Mouse (Mus musculus) urinary bladder, postnatal 10 days (tissue): ENCODE measurements around the gene Vamp2.
"Not testable (repeated sequence)": the region's sequence is repeated elsewhere in the genome, so short reads cannot be mapped to it uniquely, and the experiment has no call there.

Experiments used
- DNase-seq: peaks from one replicate; pipeline ENCODE4 v3.0.0; 2022; ENCODE audit warnings: low spot score

Vamp2 gene

GRCm38 (mm10) chr11:69080855-69081222 lies 7.5 kb upstream of the Vamp2 start:
- no peak for DNase-seq

DNA sequence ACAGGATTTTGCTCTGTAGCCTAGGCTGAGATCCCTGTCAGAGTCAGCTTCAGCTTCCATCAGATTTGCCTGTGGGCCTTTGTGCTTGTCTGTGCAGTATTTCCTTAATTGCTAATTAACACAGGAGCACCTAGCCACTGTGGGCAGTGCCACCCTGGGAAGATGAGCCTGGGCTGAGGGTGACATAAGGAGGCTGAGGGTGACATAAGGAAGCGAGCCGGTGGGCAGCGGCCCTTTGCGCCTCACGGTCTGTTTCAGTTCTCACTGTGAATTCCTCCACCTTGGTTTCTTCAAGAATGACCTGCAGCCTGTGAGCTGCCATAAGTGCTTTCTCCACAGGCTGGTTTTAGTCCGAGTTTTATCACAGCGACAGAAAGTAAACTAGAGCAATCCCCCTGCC lies 6.7 kb upstream of the Vamp2 start:
- DNase-seq, result no peak

GRCm38 (mm10) chr11:69085608-69086007 lies 2.7 kb upstream of the Vamp2 start:
- no peak for DNase-seq

DNA sequence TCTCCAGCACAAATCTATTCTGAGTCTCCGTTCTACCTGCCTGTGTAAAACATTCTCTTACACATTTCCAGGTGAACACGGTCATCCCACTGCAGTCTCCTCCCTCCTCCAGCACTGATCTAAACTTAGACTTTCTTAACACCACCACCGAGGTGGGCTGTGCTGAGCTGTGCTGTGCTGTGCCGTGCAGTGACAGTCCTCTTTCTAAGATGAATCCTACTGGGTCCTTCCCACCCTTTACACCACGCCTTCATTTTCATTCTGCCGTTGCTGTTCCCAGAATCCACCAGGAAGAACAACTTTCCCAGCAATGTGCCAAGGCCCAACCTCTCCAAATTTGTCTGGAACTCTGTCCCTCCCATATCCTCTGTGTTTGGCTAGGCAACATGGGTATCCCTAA lies 1.9 kb upstream of the Vamp2 start:
- DNase-seq, result no peak

DNA sequence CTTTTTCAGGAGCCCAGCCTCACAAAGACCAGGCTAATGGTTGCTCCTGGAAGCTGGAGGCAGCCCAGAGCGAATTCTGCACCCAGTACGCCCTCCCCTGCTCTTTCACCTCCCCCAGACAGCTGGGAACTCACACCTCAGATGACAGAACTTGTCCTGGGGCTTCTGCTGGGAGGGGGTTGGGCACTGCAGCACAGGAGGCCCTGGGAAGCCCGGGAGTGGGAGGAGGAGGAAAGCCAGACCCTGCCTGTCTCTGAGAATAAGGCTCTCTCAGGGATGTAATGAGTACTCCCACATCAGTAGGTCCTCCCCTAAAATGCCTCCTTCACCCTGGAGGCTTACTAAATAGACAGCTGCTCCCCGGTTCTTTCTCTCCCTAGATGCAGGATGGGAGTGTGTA lies 1.2 kb upstream of the Vamp2 start:
- no peak for DNase-seq

DNA sequence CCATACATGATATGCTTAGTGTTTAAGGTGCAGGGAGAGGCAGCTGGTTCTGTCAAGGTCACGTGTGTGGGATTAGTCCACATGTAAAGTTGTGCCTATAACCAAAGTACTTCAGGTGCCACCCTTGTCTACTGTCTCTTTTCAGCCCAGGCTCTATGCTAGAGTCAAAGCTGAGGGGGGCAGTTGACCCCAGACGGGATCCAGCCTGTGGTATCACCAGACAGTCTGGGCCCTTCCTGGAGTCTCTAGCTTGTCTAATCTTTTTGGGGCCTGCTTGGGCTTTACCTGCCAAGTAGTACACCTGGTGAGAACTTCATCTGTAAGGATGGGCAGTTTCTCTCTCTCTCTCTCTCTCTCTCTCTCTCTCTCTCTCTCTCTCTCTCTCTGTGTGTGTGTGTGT lies 693 bp upstream of the Vamp2 start:
- no peak for DNase-seq

GRCm38 (mm10) chr11:69088856-69089615 lies 746 bp downstream of the Vamp2 start:
- DNase-seq, result no peak

GRCm38 (mm10) chr11:69089616-69090290 lies 1.5 kb downstream of the Vamp2 start:
- DNase-seq, result no peak

GRCm38 (mm10) chr11:69090367-69090766 lies 2.1 kb downstream of the Vamp2 start:
- DNase-seq, result no peak

- DNase-seq, result no peak
Observed at GRCm38 (mm10) chr11:69091566-69092385, 3.5 kb downstream of the Vamp2 start.

DNA sequence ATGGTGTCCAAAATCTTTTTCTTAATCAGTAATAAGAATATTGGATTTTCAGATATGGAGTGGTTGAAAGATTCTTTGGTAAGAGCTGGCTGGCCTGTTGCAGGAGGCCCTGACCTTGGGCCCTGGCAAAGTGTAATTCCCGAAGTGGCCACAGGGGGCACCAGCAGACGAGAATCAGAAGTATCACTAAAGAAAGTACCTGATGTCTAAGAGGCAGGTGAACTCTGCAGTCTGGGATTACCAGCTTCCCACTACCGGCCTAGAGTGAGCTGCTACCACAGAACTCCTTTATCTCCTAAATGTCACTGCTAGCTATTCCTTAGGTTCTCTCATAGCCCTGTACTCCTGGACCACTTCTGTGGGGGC lies 4.1 kb downstream of the Vamp2 start:
- peak; percentile 69 for DNase-seq

GRCm38 (mm10) chr11:69092871-69093270 lies 4.6 kb downstream of the Vamp2 start:
- no peak for DNase-seq

DNA sequence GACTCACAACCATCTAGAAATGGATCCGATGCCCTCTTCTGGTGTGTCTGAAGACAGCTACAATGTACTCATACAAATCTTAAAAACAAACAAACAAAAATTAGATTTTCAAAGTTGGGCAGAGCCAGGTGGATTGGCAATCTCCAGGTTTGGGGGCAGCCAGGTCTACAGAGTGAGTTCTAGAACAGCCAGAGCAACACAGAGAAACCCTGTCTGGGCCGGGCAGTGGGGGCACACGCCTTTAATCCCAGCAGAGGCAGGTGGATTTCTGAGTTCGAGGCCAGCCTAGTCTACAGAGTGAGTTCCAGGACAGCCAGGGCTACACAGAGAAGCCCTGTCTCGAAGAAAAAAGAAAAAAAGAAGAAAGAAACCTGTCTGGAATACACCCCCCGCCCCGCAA lies 5.6 kb downstream of the Vamp2 start:
- DNase-seq, result not testable (repeated sequence)

DNA sequence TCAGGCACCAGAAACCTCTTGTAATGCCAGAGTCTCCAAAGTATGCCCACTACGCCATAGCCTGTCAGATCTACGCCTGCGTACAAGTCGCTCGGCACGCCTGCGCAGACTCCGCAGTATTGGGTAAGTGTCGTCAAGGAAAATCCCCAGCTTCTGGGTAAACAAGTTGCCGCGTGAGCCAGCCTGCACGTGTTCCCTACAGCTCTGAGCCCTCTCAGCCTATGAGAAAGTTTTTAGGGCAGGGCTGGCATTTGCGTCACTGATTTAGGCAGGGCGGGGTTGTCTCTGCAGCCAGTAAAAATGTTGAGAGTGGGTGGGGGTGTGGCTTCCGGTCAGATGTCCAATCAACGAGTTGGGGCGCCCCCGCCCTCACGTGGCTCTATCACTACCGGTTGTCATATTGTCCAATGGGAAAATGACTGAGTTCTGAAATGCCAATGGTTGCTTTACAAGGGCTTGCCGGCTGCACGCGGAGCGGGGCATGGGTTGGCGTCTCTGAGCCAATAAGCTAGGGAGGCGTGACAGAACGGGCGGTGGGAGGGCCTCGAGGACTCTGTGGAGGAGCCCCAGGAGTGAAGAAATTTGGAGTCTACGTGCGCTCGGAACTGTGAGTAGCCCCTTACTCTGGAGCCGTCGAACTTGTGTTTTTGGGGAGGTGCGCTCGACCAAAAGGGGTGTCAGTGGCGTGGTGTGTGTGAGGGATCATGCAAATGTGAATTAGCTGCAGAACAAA lies 6.6 kb downstream of the Vamp2 start, which contains the start of gene Per1:
Gene Per1 (plus strand): TSS at position 521 of the 733 bp plus-strand sequence.
- peak; percentile 97 for DNase-seq

- no peak for DNase-seq
Observed at GRCm38 (mm10) chr11:69095511-69096231, 7.4 kb downstream of the Vamp2 start.

GRCm38 (mm10) chr11:69096360-69096986 lies 8.2 kb downstream of the Vamp2 start:
- DNase-seq, result no peak

DNA sequence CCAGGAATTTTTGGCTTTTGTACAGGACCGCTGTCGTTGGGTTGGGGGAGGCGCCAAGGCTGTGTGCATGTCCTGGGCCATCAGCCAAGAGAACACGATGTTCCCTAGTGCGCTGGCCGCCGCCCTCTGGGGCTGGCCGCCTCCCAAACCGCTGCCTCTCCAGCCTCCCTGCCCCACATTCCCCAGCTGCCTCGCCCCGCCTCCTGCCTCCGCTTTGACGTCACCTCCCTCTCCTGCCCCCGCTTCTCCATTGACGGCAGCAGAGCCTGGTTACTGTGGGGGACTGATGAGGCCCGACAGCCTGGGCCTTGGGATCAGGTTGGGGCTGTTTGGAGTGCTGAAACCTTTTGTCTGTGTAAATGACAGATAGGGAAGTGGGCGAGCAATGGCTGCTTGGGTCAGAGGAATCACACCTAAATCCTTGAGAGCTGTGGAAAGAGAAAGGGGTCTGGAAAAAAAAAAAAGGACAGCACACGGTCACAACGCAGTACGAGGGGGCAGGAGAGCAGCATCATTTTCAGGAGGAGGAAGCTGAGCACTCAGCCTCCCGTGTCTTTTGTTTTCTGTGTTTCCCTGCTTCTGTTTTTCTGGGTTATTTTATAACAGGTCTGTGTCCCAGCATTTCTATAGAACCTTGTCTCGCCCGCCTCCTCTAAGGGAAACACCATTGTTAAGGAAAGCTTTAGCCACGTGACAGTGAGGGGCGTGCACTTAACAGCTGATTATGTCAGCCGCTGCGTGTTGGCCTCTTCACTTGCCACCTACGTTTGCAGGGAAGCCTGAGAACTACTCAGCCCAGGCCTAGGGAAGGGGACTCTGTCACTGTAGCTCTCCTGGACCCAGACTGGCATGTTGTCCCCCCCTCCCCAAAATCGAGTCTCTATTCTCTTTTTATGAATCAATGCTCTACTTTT lies 9.0 kb downstream of the Vamp2 start:
- peak; percentile 99 for DNase-seq

DNA sequence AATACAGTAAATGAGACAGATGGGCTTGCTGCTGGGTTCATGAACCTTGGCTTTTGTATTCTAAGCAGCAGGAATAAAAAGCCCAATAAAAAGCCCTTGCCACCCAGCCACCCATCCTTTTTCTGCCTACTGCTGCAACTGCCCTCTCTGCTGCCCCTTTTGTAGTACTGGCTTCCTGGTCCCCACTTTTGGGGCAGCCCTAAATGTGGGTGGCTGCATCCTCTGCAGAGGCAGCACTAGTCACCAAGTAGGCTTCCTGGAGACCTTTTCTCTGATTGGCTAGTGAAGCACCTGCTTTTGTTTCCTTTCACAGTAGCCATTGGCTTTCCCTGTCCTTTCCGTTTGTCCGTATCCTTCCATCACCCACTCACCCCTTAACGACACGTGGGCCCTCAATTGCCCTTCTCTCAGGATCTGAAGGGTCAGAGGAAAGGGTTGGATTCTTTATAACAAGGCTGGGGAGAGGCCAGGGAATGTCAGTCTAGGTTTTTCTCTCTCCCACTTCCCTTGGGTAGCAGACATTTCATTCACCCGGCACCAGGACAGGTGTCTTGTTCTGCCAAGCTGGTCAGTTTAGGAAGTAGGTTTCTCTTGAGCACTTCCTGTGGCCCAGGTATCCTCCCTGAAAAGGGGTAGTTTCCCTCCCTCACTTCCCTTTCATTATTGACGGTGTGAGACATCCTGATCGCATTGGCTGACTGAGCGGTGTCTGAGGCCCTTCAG lies 9.9 kb downstream of the Vamp2 start:
- DNase-seq, result no peak

DNA sequence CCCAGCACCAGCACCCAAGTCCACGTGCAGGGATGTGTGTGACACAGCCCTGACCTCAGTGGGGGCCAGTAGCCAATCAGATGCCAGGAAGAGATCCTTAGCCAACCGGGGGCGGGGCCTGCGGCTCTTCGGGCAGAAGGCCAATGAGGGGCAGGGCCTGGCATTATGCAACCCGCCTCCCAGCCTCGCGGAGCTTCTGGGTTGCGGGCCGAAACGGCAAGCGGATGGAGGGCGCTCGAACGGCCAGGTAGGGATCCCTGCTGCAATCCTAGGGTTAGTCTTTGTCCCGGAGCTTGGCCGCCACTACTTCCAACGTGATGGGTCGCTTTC lies 10.4 kb downstream of the Vamp2 start:
- peak; percentile 83 for DNase-seq
